Mouse (Mus musculus) frontal cortex, adult (tissue): ENCODE measurements around the gene Plcxd3.

Experiments
- ATAC-seq: cut with Nextera tagmentation; 2 replicates; pipeline ENCODE4 v1.9.2; 2017; ENCODE audit warnings: mild to moderate bottlenecking, moderate library complexity, mixed read lengths; ENCODE audit not compliant: low TSS enrichment

The Plcxd3 gene

DNA sequence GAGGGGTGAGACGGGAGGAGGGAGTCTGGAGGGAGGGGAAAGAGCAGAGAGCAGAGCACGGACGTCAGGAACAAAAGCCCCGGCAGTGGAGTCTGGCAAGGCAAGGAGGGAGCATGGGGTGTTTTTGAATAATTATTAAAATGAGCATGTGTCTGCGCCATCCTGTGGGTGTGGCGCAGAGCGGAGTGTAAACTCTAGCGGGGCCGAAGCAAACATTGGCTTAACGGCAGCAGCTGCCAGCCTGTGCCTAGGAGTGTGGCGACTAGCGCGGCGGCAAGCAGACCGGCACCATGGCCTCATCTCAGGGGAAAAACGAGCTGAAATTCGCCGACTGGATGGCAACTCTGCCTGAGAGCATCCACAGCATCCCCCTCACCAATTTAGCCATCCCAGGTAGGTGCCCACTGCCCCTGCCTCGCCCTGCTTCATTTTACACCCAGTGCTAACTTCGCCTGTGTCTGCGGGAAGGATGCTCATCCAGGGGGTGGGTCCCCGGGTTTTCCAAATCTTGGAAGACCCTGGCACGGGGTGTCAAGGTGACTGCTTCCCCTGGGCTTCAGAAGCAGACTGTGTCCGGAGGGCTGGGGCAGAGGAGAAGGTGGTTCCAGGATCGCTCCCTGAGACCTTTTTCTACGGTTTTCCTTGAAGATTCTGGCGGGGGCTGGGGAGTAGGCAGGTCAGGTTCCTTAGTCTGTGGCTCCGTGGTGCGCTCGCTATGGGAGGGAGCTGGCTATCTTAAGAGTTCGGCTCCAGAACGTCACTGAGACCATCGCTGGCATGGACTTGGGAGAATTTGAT lies at the start of gene Plcxd3:
TSS of gene Plcxd3 (plus strand) at position 69 of the 798 bp plus-strand sequence.
- peak; percentile 76 for ATAC-seq

DNA sequence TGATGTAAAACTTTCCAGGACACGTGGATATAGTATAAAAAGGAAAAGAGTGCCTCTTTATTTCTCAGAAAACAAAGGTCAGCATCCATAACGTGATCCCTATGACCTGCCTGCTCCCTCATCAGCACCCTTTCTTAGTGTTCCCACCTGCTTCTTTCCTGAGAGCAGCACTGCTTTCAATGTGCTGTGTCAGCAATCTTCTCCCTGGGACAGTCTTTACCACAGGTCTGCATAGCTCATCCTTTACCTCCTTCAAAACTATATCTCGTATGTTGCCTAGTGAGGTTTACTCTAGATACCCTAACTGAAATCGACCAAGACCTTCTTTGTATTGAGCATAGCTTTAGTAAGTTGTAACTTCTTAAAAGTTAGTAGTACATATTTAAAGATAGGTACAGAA lies 43.4 kb upstream of the Plcxd3 start:
- no peak for ATAC-seq

DNA sequence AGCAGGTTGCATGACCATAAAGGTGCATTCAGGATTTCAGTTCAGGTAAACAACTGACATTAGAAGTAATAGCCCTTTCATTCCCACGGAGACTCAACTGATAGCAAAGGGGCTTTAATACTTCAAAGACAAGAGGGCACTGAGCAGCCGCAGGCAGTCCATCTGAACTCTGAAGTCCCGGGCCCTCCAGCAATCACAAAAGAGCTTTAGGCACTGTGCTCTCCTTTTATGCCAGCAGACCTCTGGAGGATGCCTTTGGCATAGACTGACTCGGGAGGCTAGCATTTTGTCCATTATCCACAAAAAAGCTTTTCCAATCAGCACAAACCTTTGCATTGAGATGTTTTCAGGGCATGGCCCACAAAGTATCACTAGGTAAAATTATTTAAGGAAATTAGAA lies 33.7 kb upstream of the Plcxd3 start:
- ATAC-seq: no peak

DNA sequence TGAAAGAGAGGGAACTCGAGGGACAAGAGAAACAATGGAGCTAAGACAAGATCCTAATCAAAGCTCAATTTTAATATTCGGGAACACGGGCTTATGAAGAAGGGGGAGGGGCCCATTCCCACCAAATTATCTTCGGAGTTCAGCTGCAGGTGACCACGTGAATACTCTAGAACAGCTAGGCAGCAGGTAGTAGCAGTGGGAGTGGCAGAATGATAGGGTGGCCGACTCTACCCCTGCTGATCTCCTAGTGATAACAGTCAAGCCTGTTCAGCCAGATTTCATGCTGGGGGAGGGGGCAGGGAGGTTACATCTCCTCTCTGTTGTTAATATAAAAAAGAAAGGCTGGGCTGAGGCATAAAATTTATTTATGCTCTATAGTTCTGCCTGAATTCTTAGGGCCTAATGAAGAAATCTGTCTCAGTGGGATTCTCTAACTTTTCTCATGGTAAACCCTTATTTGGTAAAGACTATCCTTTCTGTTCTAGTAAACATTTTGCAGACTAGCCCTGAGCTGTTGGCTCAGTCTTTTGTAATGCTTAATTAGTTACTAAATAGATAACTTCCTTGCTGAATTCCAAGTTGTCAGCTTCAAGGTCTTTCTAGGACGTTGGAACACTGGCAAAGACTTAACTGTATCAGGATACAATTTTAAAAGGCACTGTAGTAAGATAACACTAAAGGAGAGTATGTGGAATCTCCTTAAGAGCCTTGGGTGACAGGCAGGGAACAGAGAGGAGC lies 26.3 kb upstream of the Plcxd3 start:
- no peak for ATAC-seq

DNA sequence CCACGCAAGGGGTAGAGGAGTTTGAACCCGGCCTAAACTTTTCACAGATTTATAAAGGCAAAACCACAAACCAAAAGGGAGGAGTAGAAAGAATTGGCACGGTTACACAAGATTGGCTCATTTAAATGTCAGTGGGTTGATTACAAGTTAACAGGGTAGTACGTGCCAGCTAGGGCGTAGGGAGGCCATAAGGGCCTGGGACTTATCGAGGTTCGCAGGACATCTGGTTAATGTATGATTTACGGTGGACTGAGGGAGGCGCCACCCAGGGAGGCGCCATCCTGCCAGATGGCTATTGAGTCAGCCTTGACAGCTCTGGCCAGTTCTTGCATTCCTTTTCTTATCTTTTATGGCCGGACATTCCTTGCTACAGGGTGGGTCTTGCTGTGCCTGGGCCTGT lies 18.9 kb upstream of the Plcxd3 start:
- ATAC-seq: no peak

DNA sequence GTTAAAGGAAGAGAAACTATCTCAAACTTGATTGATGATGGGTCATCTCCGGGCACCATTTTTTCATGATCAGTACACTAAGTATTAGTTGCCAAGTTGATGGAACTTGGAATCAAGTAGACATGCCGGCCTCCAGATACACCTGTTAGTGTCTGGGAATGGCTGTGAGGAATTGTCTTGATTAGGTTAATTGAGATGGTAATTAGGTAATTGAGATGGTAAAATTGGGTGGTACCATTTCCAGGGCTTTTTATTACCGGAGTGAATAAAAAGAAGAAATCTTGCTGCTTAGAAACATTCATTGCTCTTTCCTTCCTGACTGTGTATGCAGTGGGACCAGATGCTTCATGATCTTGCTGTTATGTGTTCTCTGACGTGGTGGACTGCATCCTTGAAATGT lies 17.6 kb upstream of the Plcxd3 start:
- no peak for ATAC-seq

DNA sequence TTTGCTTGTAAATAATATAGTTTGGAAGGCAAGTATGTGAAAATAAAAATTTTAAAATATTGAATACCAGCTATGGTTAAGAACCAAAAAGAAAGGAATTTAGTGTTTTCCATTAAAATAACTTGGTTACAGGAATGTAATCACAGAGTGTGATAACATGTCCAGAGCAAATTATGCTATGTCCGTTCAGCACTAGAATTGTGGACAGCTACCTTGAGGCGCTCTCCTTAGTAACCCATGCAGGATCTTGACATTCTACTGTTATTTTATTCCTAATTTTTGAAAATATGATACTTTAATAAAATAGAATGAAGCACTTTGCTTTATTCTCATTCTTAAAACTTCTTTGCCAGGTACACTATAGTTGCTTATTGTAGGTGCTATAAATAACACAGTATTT lies 7.5 kb upstream of the Plcxd3 start:
- ATAC-seq: no peak

DNA sequence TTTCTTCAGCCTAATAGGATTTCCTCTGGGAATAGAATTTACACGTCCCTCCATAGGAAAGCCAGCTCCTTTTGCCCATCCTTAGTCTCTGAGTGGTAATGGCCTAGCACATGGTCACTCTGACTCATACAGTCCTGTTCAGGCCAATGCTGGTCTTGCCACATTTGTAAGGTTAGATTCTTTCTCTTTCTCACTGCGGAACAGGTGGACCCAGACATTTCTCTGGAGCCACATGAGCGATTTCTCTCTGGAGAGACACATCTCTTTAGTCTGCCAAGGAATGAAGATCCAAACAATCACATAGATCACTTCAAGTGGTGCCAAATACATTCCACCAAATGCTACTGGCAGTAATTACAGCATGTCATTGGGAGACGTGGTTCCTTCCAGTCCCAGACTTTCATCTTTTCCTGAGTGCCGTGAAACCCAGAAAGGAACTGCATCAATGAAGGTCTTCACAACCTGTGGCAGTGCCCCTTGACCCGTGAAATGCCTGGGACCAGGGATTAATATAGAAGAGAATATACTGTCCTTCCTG lies 769 bp upstream of the Plcxd3 start:
- no peak for ATAC-seq

DNA sequence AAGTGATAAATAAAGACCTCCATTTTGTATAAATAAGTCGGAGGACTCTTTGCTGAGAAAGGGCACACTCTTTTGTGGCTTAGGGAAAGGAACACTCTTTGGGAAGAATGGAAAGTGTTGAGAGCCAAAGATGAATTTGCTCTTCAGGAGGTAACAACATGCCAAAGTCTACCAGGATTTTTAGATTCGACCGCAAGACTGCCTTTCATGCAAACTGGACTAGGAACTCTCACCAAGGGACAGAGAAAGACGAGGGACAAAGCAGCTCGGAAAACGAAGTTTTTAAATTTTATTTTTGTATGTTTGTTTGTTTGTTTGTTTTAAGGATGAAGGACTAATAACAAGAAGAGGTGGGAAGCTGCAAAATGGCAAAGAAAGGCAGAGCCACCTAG lies 264 bp upstream of the Plcxd3 start:
- no peak for ATAC-seq

DNA sequence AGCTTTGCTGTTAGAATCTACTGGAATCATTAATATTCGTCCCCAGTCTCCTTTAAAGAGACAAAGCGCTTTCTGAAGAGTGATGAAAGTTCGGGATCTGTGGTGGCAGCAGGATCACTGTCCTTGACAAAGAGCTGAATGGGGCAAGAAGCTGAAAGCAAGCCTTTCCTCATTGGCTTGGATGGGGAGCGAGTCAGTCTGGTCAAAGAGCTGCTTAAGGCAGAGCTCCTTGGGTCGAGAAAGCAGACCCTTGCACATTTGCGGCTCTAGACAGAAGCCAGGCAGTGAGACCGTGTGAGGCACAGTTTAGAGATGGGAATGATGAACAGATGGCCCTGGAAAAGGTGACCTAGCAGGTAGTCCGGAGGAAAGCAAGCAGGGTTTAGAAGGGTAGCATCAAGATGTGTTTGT lies 935 bp downstream of the Plcxd3 start:
- peak; percentile 48 for ATAC-seq

DNA sequence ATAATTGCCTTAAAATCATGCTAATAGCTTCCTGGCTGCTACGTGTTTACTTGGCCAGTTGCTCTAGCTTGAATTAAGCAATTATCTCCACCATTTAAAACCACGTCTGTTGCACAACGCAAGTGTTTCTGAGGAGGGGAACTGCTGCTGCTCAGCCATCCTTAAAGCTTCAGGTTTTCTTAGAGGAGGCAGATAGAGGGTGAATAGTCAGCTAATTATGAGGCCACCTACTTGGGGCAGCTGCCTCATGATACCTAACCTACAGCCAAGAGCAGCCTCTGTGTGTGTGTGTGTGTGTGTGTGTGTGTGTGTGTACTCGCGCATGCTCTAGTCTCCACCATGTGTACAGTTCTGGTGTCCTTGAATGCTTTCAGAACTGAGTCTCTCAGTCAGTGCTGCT lies 3.5 kb downstream of the Plcxd3 start:
- no peak for ATAC-seq

DNA sequence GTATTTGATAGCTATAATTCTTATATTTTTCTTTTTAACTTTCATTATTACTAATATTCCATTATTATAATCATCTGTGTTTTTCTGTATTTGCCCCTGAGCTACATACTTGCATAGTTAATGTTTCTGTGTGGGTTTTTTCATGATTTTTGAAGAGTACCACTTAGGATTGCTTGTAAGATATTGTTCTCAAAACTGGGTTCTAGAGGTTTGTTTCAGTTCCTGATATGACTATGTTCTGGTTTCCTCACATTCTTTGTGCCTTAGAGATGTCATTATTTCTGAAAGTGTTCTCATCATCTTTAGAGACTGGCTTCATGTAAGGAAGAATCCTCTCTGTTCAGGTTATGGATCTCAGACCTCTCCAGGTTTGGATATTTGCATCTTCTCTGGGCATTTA lies 12.5 kb downstream of the Plcxd3 start:
- no peak for ATAC-seq

DNA sequence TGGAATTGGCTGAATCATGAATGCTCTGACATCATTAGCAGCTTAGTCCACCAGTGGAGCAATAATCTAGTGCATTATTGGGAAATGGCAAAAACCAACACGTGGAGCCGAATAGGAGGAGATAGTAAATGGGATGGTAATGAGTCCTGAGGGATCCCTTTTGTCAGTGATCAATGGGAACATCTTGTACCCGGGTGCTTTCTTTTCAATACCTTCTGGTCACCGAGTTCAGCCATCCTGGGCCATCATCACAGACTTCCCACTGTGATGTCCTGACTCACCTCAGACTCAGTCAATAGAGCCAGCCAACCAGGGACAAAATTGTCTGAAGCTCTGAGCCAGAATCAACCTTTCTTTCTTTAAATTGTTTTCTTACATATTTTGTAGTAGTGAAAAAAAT lies 24.8 kb downstream of the Plcxd3 start:
- ATAC-seq: no peak

DNA sequence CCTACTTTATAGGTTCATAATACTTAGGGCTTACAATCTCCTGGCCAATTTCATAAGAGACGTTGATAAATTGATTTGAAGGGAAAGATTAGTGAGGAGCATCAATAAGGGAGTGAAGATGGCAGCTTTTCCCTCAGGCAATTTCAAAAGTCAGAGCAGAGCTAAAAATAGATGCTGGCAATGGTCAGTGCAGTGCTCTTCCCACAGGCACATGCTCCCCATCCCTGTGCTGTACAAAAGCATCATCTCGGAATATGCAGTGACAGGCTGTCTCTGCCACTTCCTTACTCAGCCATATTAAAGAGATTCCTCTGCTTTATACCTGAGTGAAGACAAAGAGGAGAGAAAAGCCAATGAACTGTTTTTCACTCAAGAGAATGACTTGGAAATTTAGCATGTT lies 36.0 kb downstream of the Plcxd3 start:
- no peak for ATAC-seq

DNA sequence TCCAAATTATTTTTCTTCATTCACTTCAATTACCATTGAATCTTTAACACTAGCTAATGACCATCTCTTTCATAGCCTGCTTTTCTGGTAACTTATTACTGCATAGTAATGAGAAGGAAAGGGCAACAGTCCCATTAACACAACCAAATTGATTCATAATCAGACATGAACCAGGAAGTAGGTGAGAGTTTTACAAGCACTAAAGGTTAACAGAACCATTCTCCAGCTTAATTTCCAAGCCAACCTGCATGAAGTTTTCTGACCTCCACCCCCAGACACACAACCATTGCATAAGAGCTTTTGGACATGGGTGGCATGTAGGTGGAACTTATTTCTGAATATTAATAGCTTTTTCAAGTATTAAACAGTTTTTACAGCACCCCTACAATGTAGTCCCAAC lies 64.8 kb downstream of the Plcxd3 start:
- no peak for ATAC-seq

DNA sequence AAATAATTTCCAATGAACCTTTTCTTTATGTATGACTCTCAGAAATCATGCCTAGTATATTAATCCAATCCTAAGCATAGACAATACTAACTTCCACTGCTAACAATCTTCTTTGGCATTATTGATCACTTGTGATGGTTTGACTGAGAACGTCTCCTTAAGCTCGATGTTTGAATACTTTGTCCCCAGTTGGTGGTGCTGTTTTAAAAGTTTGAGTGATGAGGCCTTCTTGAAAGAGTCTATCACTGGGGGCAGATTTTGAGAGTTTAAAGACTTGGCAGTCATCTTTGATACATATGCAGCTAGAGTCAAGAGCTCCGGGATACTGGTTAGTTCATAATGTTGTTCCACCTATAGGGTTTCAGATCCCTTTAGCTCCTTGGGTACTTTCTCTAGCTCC lies 120.9 kb downstream of the Plcxd3 start:
- no peak for ATAC-seq

DNA sequence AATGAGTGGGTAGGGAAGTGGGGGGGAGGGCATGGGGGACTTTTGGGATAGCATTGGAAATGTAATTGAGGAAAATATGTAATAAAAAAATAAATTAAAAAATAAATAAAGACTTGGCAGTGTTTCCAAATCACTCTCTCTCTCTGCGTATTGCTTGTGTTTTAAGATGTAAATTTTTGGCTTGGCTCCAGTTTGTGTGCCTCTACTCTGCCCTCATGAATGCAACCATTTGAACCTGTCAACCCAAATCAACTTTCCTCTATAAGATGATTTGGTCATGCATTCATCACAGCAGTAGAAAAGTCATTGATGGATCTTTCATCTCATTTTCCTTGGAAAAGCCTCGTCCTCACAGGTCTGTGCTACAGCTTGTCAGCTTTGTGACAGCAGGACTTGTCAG lies 121.7 kb downstream of the Plcxd3 start:
- ATAC-seq: no peak

DNA sequence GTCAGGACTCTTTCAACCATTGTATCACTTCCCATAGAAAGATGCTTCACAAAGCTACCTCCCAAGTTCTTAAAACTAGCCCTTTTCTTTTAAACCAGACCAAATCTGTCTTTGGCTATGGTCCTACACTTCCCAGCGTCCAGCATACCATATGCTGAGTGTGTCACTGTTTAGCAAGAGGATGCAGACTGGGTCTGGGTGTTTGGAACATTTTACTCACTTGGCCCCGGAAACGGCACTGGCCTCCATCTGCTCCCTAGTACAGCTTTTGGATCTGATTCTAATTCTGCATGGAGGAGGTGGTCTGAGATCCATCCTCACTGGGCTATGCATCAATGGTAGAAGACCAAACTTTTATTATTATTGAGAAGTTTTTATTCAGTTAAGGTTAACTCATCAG lies 122.7 kb downstream of the Plcxd3 start:
- ATAC-seq: peak; percentile 47; the same call in 1 of the 2 replicates

DNA sequence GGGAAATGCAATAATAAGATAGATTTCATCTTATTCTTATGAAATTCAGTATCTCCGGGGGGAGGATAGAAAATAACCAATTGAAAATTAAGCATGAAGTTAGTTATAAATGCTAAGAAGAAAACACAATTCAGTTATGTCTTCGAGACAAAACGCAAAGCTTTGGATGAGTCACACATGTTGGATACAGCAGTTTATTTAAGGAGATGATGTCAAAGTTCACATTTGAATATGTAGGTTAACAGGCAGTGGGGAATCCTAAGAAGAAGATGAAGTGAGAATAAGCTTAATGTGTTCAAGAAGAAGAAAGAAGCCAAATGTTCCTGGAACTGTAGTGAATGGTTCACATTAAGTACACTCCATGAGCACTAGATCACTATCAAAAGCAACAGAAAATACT lies 128.1 kb downstream of the Plcxd3 start:
- ATAC-seq: no peak

DNA sequence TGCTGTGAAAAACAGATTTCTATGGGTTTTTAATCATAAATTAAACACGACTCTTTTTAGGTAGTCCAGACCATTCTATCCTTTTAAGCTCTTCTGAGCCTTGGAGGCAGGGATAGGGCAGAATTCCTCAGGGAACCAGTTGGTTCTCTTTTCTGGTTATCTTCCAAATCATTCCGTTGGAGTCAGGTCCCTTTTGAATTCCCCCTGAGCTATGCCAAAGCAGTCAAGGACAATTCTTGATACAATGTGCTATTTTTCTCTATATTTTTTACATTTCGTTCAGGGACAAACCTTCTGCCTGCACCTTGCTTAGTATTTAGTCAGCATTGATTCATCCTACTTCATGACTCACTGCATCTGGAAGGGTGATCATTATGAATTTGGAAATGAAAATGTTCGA lies 128.5 kb downstream of the Plcxd3 start:
- no peak for ATAC-seq

DNA sequence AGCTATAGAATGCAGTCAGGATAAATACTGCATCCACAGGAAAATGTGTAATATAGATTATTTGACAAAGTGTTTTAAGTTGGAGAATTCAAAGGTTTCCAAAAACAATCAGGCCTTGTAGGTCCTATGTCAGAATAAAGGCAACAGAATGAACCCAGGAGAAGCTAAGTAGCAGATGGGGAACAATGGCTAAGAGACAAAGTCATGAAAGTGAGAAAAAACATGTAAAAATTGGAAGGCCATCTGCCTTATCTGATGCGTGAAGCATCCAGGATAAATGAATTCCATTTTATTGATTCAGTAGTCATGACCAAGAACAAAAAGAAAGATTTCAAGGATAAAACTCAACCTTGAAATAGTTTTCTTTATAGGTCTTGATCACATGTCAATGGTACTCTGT lies 139.4 kb downstream of the Plcxd3 start:
- ATAC-seq: no peak

DNA sequence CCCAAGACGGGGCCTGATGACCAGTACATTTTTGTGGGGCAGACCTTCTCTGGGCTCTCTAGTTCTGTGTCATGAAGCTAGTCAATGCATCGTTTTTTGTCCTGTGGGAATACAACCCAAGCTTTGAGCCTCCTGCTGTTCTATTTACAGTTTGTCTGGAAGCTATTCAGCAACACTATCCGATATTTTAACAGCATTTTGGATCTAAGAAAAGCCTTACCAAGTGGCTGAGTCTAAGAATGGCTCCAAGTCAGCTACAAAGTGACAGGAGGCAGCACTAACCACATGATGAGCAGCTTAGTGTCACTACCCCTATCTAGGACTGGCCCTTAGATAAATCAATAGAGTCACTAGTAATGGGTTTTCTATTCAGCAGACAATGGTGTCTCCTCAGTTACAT lies 149.3 kb downstream of the Plcxd3 start:
- peak; percentile 76 for ATAC-seq

DNA sequence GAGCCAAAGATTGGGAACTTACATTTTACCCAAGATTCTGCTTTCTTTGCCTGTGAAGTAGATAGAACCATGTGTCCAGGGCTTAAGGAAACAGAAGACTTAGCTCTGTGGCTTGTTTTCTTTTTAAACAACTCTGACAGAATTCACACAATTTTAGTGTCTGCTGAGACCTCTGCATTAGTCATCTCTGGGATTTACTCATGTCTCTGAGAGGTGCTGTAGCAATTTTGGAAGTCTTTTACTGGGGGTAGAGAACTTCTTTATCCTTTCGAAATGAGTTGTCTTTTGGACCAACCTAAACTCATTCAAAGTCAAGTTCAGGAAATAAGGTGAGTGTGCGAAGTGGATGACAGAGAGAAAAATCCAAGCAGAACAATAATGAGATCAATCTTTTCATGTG lies 158.4 kb downstream of the Plcxd3 start:
- no peak for ATAC-seq
